Mouse (Mus musculus): ENCODE measurements at regions not wholly inside any gene's neighbourhood (a gene's known extent, or its start where the extent isn't known, plus 50 kb on each side); places are given as distances from the start of the nearest gene placed in this dataset.
"Not testable (repeated sequence)": the region's sequence is repeated elsewhere in the genome, so short reads cannot be mapped to it uniquely, and the experiment has no call there.

- DNase-seq (ENCODE audit: low read depth, low spot score) = no peak
These were observed 100.1 kb upstream of the Ubl3 start for GRCm38 (mm10) chr5:148652525-148653243.

- DNase-seq (ENCODE audit: low read depth, low spot score) = no peak
These were observed 99.1 kb upstream of the Ubl3 start for GRCm38 (mm10) chr5:148651736-148652135.

GRCm38 (mm10) chr5:148649573-148649972 is 97.0 kb upstream of the Ubl3 start:
- DNase-seq (ENCODE audit: low read depth, low spot score) = not testable (repeated sequence)

GRCm38 (mm10) chr5:148649123-148649522 is 96.5 kb upstream of the Ubl3 start:
- DNase-seq (ENCODE audit: low read depth, low spot score) = no peak

GRCm38 (mm10) chr5:148647644-148648043 is 95.1 kb upstream of the Ubl3 start:
- no peak for DNase-seq (ENCODE audit: low read depth, low spot score)

GRCm38 (mm10) chr5:148645772-148646171 is 93.2 kb upstream of the Ubl3 start:
- no peak for DNase-seq (ENCODE audit: low read depth, low spot score)

GRCm38 (mm10) chr5:148645191-148645681 is 92.6 kb upstream of the Ubl3 start:
- no peak for DNase-seq (ENCODE audit: low read depth, low spot score)

- no peak for DNase-seq (ENCODE audit: low read depth, low spot score)
These were observed 91.8 kb upstream of the Ubl3 start for GRCm38 (mm10) chr5:148644345-148644744.

- DNase-seq (ENCODE audit: low read depth, low spot score) = no peak
These were observed 89.2 kb upstream of the Ubl3 start for GRCm38 (mm10) chr5:148641652-148642395.

GRCm38 (mm10) chr5:148640523-148640922 is 87.9 kb upstream of the Ubl3 start:
- no peak for DNase-seq (ENCODE audit: low read depth, low spot score)

- DNase-seq (ENCODE audit: low read depth, low spot score) = no peak
These were observed 82.3 kb upstream of the Ubl3 start for GRCm38 (mm10) chr5:148634919-148635356.

GRCm38 (mm10) chr5:148633999-148634398 is 81.4 kb upstream of the Ubl3 start:
- no peak for DNase-seq (ENCODE audit: low read depth, low spot score)

GRCm38 (mm10) chr5:148633331-148633730 is 80.7 kb upstream of the Ubl3 start:
- no peak for DNase-seq (ENCODE audit: low read depth, low spot score)

- no peak for DNase-seq (ENCODE audit: low read depth, low spot score)
These were observed 80.1 kb upstream of the Ubl3 start for GRCm38 (mm10) chr5:148632516-148633170.

GRCm38 (mm10) chr5:148631566-148631965 is 79.0 kb upstream of the Ubl3 start:
- no peak for DNase-seq (ENCODE audit: low read depth, low spot score)

GRCm38 (mm10) chr5:148626014-148626413 is 73.4 kb upstream of the Ubl3 start:
- DNase-seq (ENCODE audit: low read depth, low spot score) = no peak

GRCm38 (mm10) chr5:148624649-148625405 is 72.2 kb upstream of the Ubl3 start:
- no peak for DNase-seq (ENCODE audit: low read depth, low spot score)

- DNase-seq (ENCODE audit: low read depth, low spot score) = no peak
These were observed 68.6 kb upstream of the Ubl3 start for GRCm38 (mm10) chr5:148620895-148621786.

- no peak for DNase-seq (ENCODE audit: low read depth, low spot score)
These were observed 67.3 kb upstream of the Ubl3 start for GRCm38 (mm10) chr5:148619917-148620316.

- DNase-seq (ENCODE audit: low read depth, low spot score) = no peak
These were observed 63.8 kb upstream of the Ubl3 start for GRCm38 (mm10) chr5:148616426-148616825.
